Mouse (Mus musculus) limb, embryonic 15.5 days (tissue): ENCODE measurements around the gene Rnf157. TPM values are rescaled to one million over a fixed set of nuclear protein-coding genes. Genes with fewer than 3 reads are reported as not detected.
"Not testable (repeated sequence)": the region's sequence is repeated elsewhere in the genome, so short reads cannot be mapped to it uniquely, and the experiment has no call there.

Experiments used
- ATAC-seq: fragments of 200-750 bp; cut with Nextera tagmentation; 2 replicates; pipeline ENCODE4 v1.8.0; 2017; ENCODE audit warnings: low read depth, moderate TSS enrichment; ENCODE audit not compliant: insufficient number of reproducible peaks, low FRiP score, low TSS enrichment
- H3K27ac ChIP-seq: fragments of 300-500 bp; sonication (generic); 2 replicates; pipeline ENCODE4 v1.5.1; 2015; ENCODE audit warnings: moderate library complexity, mild to moderate bottlenecking, inconsistent platforms
- H3K27me3 ChIP-seq: fragments of 300-500 bp; sonication (generic); 2 replicates; pipeline ENCODE4 v1.6.1; 2015; ENCODE audit warnings: inconsistent platforms
- H3K36me3 ChIP-seq: fragments of 300-500 bp; sonication (generic); 2 replicates; pipeline ENCODE4 v1.6.1; 2015; ENCODE audit warnings: inconsistent platforms
- H3K4me1 ChIP-seq: fragments of 300-500 bp; sonication (generic); 2 replicates; pipeline ENCODE4 v1.6.1; 2015; ENCODE audit warnings: inconsistent platforms
- H3K4me2 ChIP-seq: fragments of 300-500 bp; sonication (generic); 2 replicates; pipeline ENCODE4 v1.6.1; 2015; ENCODE audit warnings: mild to moderate bottlenecking, inconsistent platforms
- H3K4me3 ChIP-seq: fragments of 300-500 bp; sonication (generic); 2 replicates; pipeline ENCODE4 v1.5.1; 2015; ENCODE audit warnings: mild to moderate bottlenecking, inconsistent platforms
- H3K9ac ChIP-seq: fragments of 300-500 bp; sonication (generic); 2 replicates; pipeline ENCODE4 v1.6.1; 2015; ENCODE audit warnings: inconsistent platforms
- H3K9me3 ChIP-seq: fragments of 300-500 bp; sonication (generic); 2 replicates; pipeline ENCODE4 v1.6.1; 2016; ENCODE audit warnings: inconsistent platforms
- WGBS: fragments of 180-500 bp; shearing (Covaris S2); methylation state at CpG from one replicate; pipeline ENCODE4 v1.1.7; 2015; 5-methylcytosine and 5-hydroxymethylcytosine counted together
- polyA plus RNA-seq: library from polyadenylated mRNA; unstranded; fragments of >200 nt; fragmentation: Nextera tagmentation; extraction: Ambion mirVana; gene quantifications from 2 replicates; pipeline ENCODE4 v1.2.1, GENCODE M21; 2015

Rnf157 gene
- polyA plus RNA-seq, 1 experiment from 2014 or later, result 12.3 TPM

- H3K4me3 ChIP-seq, result no peak overlapping the region
- no peak overlapping the region for H3K27ac ChIP-seq
- no peaks in the 10 kb centered on the region for H3K36me3 ChIP-seq
- WGBS, result 76% methylated on average over 6 of the region's 6 CpGs
- H3K4me1 ChIP-seq, result peaks cover 8% of the 10 kb centered on the region
- no peaks in the 10 kb centered on the region for H3K27me3 ChIP-seq
- no peak overlapping the region for H3K4me2 ChIP-seq
- H3K9me3 ChIP-seq, result no peaks in the 10 kb centered on the region
- H3K9ac ChIP-seq, result no peak overlapping the region
- ATAC-seq, result no peak
Observed at GRCm38 (mm10) chr11:116423214-116423613, 10.4 kb upstream of the Rnf157 start.

GRCm38 (mm10) chr11:116422562-116422961 lies 9.7 kb upstream of the Rnf157 start:
- no peak overlapping the region for H3K27ac ChIP-seq
- ATAC-seq, result no peak
- no peaks in the 10 kb centered on the region for H3K27me3 ChIP-seq
- H3K4me3 ChIP-seq, result no peak overlapping the region
- no peak overlapping the region for H3K9ac ChIP-seq
- H3K4me2 ChIP-seq, result no peak overlapping the region
- no peaks in the 10 kb centered on the region for H3K36me3 ChIP-seq
- peaks cover 15% of the 10 kb centered on the region for H3K4me1 ChIP-seq
- 87% methylated on average over 2 of the region's 2 CpGs for WGBS
- no peaks in the 10 kb centered on the region for H3K9me3 ChIP-seq

- ATAC-seq, result no peak
- 75% methylated on average over 6 of the region's 6 CpGs for WGBS
Observed at GRCm38 (mm10) chr11:116421102-116421501, 8.3 kb upstream of the Rnf157 start.

GRCm38 (mm10) chr11:116418841-116419462 lies 6.1 kb upstream of the Rnf157 start:
- Histone ChIP-seq H3K4me3 (no peak overlapping the region), H3K9ac (no peak overlapping the region), H3K9me3 (no peaks in the 10 kb centered on the region), H3K4me2 (no peak overlapping the region), H3K4me1 (peaks cover 23% of the 10 kb centered on the region), H3K36me3 (no peaks in the 10 kb centered on the region), H3K27ac (peak overlapping the region; percentile 84), H3K27me3 (no peaks in the 10 kb centered on the region)
- no peak for ATAC-seq
- 58% methylated on average over 6 of the region's 6 CpGs for WGBS

More at GRCm38 (mm10) chr11:116421102-116421501, 8.3 kb upstream of the Rnf157 start:
- H3K4me3 ChIP-seq, result no peak overlapping the region
- no peaks in the 10 kb centered on the region for H3K27me3 ChIP-seq
- H3K4me2 ChIP-seq, result no peak overlapping the region
- H3K27ac ChIP-seq, result no peak overlapping the region
- no peaks in the 10 kb centered on the region for H3K36me3 ChIP-seq
- H3K4me1 ChIP-seq, result peaks cover 21% of the 10 kb centered on the region
- H3K9ac ChIP-seq, result no peak overlapping the region
- H3K9me3 ChIP-seq, result no peaks in the 10 kb centered on the region

GRCm38 (mm10) chr11:116418194-116418840 lies 5.5 kb upstream of the Rnf157 start:
- no peak overlapping the region for H3K4me2 ChIP-seq
- WGBS, result 14% methylated on average over 2 of the region's 2 CpGs
- peaks cover 26% of the 10 kb centered on the region for H3K4me1 ChIP-seq
- no peaks in the 10 kb centered on the region for H3K27me3 ChIP-seq
- no peaks in the 10 kb centered on the region for H3K9me3 ChIP-seq
- H3K36me3 ChIP-seq, result no peaks in the 10 kb centered on the region
- no peak overlapping the region for H3K9ac ChIP-seq
- no peak overlapping the region for H3K4me3 ChIP-seq
- peak; percentile 56; the same call in 1 of the 2 replicates for ATAC-seq
- peak overlapping the region; percentile 84 for H3K27ac ChIP-seq

GRCm38 (mm10) chr11:116417054-116417453 lies 4.2 kb upstream of the Rnf157 start:
- Histone ChIP-seq H3K9ac (no peak overlapping the region), H3K27me3 (no peaks in the 10 kb centered on the region), H3K4me1 (peaks cover 36% of the 10 kb centered on the region), H3K4me3 (no peak overlapping the region), H3K4me2 (no peak overlapping the region), H3K27ac (no peak overlapping the region), H3K36me3 (no peaks in the 10 kb centered on the region), H3K9me3 (no peaks in the 10 kb centered on the region)
- 91% methylated on average over 5 of the region's 5 CpGs for WGBS
- ATAC-seq, result no peak

- Histone ChIP-seq H3K27me3 (no peaks in the 10 kb centered on the region), H3K27ac (peak overlapping the region; percentile 44), H3K4me2 (no peak overlapping the region), H3K9me3 (no peaks in the 10 kb centered on the region), H3K4me3 (no peak overlapping the region), H3K4me1 (peaks cover 42% of the 10 kb centered on the region), H3K9ac (no peak overlapping the region), H3K36me3 (no peaks in the 10 kb centered on the region)
- WGBS, result 42% methylated on average over 6 of the region's 6 CpGs
- ATAC-seq, result no peak
Observed at GRCm38 (mm10) chr11:116416196-116416943, 3.5 kb upstream of the Rnf157 start.

GRCm38 (mm10) chr11:116413631-116414022 lies 795 bp upstream of the Rnf157 start:
- H3K9me3 ChIP-seq, result no peaks in the 10 kb centered on the region
- H3K4me1 ChIP-seq, result peaks cover 38% of the 10 kb centered on the region
- H3K4me2 ChIP-seq, result peak overlapping the region; percentile 97
- no peaks in the 10 kb centered on the region for H3K27me3 ChIP-seq
- 69% methylated on average over 4 of the region's 4 CpGs for WGBS
- H3K27ac ChIP-seq, result no peak overlapping the region
- H3K9ac ChIP-seq, result no peak overlapping the region
- H3K4me3 ChIP-seq, result peak overlapping the region; percentile 74
- no peak for ATAC-seq
- no peaks in the 10 kb centered on the region for H3K36me3 ChIP-seq

GRCm38 (mm10) chr11:116412028-116412827 lies 604 bp downstream of the Rnf157 start:
- ATAC-seq, result no peak
- Histone ChIP-seq H3K9ac (peak overlapping the region; percentile 76), H3K36me3 (no peaks in the 10 kb centered on the region), H3K9me3 (no peaks in the 10 kb centered on the region), H3K27me3 (no peaks in the 10 kb centered on the region), H3K4me1 (peaks cover 26% of the 10 kb centered on the region), H3K4me2 (peak overlapping the region; percentile 97), H3K4me3 (peak overlapping the region; percentile 74), H3K27ac (peak overlapping the region; percentile 50)
- WGBS, result under 1% methylated on average over 76 of the region's 76 CpGs

- peak overlapping the region; percentile 97 for H3K4me2 ChIP-seq
- no peak for ATAC-seq
- H3K4me3 ChIP-seq, result peak overlapping the region; percentile 74
- H3K36me3 ChIP-seq, result no peaks in the 10 kb centered on the region
- H3K9ac ChIP-seq, result no peak overlapping the region
- no peaks in the 10 kb centered on the region for H3K9me3 ChIP-seq
- H3K27me3 ChIP-seq, result no peaks in the 10 kb centered on the region
- 24% methylated on average over 6 of the region's 6 CpGs for WGBS
- H3K27ac ChIP-seq, result no peak overlapping the region
- H3K4me1 ChIP-seq, result peaks cover 24% of the 10 kb centered on the region
Observed at GRCm38 (mm10) chr11:116411582-116411981, 1.2 kb downstream of the Rnf157 start.

GRCm38 (mm10) chr11:116410415-116410814 lies 2.4 kb downstream of the Rnf157 start:
- H3K4me2 ChIP-seq, H3K27me3 ChIP-seq, H3K4me3 ChIP-seq, H3K36me3 ChIP-seq, H3K27ac ChIP-seq, ATAC-seq, H3K9ac ChIP-seq, H3K9me3 ChIP-seq: not testable (repeated sequence)
- WGBS, result 88% methylated on average over 4 of the region's 4 CpGs
- H3K4me1 ChIP-seq, result peaks cover 19% of the 10 kb centered on the region
